Mouse (Mus musculus): ENCODE data around the gene Gm45213.
A peak's percentile ranks its signal among the peaks of the same experiment; 100 is the strongest.

Gm45213 gene

DNA sequence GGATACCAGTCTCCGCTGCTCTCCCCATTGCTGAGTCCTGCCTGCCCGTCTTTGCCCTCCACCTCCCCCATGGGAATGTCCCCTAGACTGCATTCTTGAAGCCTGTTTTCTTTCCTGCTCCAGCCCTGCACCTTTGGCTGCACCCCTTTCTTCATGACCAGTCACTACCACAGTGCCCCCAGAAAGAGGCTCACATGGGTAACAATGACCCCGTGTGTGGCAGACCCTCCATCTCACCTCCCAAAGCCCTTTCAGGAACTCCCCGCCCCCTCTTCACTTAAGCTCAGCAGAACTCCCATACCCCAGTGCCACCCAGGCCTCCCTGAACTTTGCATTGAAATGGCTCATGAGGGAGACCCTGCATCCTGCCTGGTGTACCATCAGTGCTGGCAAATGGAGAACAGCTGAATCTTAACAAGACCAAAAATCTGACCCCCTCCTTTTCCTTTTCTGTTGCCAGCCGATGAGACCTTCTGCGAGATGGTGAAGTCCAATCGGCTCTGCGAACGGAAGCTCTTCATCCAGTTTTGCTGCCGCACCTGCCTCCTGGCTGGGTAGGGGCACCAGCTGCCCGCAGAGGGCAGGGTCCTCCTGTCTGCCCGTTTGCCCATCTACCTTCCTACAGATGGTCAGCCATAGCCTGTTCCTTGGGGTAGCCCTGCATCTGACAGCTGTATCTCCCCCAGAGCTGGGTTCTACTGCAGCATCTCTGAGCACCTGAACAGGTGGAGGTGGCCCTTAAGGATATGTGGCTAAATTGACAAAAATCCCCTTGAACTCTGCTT, 5.2 kb downstream of the Gm45213 start:
- DNase-seq (ENCODE audit: low spot score in 2 of 2): no peak

DNA sequence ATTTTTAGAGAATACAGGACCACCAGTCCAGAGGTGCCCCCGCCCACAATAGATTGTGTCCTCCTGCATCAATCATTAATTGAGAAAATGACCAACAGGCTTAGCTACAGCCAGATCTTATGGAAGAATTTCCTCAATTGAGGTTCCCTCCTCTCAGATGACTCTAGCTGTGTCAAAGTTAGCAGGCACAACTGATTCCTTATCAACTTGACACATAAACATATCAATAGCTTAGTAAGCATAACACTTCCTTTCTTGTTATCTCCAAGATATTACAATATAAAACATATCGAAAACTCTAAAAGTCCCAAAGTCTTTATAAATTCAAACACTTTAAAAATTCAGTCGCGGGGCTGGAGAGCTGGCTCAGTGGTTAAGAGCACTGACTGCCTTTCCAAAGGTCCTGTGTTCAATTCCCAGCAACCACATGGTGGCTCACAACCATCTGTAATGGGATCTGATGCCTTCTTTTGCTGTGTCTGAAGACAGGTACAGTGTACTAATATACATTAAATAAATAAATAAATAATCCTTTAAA, 10.6 kb downstream of the Gm45213 start:
- DNase-seq (ENCODE audit: low spot score in 2 of 2): no peak

DNA sequence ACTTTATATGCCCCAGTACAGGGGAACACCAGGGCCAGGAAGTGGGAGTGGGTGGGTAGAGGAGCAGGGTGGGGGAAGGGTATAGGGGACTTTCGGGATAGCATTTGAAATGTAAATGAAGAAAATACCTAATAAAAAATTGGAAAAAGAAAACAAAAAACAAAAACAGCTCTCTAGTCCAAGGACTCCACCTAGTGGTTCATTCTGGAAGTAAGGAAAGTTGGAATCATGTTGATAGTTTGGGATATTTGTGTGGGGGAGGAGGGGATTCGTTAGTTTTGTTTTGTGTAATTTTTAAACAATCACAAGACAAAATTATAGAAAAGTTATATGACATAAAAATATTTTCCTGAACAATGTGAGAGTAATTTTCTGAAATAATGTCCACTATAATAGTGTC, 12.0 kb downstream of the Gm45213 start:
- DNase-seq (ENCODE audit: low spot score in 2 of 2): peak in 1 of 2 experiments; percentile 14

DNA sequence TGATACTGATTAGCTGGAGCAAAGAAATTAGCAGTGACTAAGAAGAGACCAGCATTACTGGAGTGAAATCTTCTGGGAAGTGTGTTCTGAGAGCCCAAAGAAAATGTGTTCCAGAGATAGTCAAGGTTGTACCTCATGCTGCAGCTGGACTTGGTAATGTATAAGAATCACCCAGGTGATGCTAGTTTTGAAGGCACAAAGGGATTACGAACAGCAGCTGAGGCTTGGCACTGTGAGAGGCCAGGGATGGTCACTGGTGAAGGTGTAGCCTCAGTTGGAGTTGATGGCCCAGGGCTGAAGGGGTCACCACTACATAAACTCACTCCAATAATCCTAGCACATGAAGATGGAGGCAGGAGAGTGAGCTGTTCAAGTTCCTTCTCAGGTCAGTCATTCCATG, 15.3 kb downstream of the Gm45213 start, which contains the start of gene Snrpa1:
Gene Snrpa1, plus strand, starts transcription at position 301 of the 400 bp plus-strand sequence.
- DNase-seq (ENCODE audit: low spot score in 2 of 2): no peak

DNA sequence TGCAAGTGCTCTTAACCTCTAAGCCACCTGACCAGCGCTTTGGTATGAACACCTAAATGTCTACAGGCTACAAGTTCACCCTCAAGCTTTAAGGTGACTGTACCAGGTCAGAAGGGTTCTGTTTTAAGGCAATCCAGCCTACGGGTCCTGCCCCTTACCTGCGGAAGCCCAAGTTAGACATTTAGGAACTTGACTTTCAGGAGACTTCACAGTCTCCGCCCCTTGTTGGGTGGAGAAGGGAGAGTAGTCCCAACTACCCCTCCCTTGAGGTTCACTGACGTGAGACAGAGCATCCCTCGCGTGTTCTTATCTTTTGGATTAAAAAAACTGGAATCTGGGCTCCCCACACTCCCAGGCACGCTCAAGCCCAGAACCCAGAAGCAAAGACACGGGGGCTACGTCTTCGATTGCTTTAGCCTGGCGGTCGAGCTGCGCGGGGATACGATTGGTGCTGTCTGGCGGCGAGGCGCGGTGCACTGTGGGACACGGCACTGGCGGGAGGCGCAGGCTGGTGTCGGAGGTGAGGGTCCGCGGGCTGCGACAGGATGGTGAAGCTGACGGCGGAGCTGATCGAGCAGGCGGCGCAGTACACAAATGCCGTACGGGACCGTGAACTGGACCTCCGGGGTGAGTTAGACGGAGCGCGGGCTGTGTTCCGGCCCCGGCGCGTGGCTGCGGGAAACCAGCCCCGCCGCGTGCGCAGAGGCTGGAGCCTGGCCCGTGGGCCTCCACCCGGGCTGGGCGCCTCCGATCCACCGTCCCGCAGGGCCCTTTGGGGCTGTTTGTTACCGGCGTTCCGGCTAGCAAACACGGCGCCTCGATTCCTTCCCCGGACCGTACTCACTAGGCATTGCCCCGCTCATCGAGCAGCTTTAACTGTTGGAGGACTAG, 16.9 kb downstream of the Gm45213 start:
- peak; percentile 78 to 84 for DNase-seq (ENCODE audit: low spot score in 2 of 2)

DNA sequence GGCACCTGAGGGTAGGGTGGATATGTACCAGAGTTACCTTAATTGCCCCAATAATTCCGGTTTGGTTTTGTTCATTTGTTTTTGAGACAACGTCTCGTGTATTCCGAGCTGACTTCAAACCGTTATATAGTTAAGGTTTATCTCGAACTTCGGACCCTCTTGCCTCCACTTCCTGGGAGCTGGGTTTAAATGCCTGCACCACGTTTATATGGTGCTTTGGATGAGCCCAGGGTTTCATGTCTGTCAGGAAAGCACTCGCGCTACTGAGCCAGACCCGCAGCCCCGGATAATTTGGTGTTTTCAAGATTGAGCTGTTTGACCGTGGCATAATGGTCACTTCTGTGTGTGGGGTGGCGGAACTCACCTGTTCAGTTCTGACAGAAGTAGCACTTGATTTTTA, 17.7 kb downstream of the Gm45213 start:
- no peak for DNase-seq (ENCODE audit: low spot score in 2 of 2)

DNA sequence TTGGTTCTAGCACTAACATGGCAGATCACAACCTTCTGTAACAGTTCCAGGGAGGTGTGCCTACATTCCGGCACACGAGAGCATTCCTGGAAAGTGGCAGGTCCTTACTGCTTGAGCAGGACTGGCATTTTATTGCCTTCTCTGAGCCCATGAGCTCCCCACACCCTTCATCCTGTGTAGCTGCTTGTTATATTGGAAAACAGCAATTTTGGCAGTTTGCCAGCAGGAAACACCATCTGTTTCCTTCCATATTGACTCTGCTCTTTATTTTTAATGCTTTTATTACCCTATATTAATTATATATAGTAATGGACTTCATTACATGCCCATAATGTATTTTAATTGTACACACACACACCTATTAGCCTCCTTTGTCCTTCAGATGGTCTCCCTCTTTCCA, 33.0 kb downstream of the Gm45213 start:
- no peak for DNase-seq (ENCODE audit: low spot score in 2 of 2)

DNA sequence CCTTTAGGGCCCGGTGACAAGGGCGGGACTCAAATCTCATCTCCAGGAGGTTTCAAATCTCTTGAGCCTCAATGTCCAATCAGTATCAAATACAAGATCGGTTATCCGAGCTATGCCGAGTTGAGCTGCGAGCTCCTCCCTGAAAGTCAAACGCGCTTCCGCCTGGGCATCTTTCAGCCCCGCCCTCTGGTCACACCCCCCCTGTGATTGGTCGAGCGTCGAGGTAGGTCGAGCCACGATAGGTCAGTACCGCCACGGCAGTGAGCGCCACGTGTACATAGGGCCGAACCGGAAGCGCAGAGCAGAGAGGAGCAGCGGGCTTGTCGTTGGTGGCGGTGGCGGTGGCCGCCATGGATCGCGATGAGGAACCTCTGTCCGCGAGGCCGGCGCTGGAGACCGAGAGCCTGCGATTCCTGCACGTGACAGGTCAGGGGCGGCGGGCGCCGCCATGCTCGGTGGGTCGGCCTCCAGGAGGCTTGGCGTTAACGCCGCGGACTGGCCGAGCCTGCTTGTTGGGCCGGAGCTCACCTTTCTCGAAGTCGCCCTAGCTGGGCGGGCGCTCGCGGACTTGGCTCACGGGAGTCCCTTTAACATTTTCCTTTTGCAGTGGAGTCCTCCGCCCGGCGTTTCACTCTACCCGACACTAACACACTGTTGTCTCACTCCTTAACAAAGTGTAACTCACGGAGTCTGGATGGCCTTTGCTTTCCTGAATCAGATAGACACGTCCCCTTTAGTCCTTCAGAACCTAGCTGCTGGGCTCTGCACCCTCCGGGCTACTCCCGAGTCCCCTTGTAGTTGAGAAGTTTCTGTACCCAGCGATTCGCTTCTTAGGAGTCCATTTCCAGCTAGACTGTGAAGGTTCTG, 36.2 kb downstream of the Gm45213 start, which contains the start of gene Selenos:
Gene Selenos, plus strand, starts transcription at position 286 of the 867 bp plus-strand sequence.
- peak; percentile 92 to 93 for DNase-seq (ENCODE audit: low spot score in 2 of 2)

DNA sequence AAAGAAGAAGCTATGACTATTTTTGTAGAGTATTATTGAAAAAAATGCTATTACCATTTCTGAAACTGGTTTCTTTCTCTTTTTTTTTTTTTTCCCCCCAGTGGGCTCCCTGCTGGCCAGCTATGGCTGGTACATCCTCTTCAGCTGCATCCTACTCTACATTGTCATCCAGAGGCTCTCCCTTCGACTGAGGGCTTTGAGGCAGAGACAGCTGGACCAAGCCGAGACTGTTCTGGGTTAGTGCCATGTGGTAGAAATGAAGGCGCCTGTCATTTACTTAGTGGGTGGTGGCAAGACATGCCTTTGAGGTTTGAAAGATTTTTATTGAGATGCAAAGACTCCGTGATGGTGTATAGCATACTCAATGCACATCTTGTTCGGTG, 36.8 kb downstream of the Gm45213 start:
- DNase-seq (ENCODE audit: low spot score in 2 of 2): no peak

DNA sequence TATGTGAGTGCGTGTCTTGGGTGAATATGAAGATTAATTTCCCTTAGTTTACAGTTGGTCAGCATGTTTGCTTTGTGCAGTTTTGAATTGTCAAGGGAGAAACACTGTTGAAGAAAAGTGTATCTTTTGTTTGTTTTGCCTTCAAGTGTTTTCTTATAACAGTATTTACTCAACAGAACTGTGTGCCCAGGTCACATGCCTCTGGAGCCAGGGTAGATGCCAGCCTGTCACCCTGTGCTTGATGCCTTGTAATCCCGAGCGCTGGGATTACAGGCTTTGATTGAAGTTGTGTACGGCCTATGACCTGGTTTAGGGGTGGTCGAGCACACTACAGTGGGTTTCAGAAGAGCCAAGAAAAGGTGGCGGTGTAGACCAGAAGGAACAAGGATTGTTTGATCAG, 40.4 kb downstream of the Gm45213 start:
- no peak for DNase-seq (ENCODE audit: low spot score in 2 of 2)

DNA sequence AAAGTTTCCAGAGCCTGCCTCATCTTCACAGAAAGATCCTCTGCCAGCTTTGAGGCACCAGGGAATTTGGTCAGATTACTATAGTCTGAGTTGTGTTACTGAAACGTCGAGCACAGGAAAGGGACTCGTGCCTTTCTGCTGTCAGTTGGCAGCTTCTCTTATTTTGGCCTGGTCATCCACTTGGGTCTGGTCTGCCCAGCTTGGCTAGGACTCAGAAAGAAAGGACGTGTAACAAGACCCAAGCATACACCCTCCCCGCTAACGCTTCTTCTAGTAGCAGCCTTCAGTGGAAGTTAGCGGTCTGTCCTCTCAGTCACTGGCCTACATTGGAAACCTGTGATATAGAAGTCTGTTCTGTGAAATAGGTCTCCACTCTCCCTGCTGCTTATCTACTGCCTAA, 41.1 kb downstream of the Gm45213 start:
- DNase-seq (ENCODE audit: low spot score in 2 of 2): no peak

DNA sequence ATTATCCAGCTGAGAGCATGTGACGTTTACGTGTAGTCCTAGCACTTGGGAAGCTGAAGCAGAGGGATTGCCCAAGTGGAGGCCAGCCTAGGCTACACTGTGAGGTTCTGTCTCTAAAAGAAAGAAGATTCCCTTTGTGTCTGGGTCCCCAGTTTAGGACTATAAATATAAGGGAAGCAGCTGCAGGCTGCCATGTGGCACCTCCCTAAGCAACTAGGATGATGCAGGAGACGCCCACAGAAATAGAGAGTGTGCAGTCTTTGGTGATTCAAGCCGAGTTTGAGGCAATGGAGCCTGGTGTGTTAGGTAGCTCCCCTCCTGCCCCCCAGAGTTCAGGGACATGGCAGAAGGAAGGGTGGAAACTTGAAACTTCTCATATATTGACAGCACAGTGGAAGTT, 44.2 kb downstream of the Gm45213 start:
- DNase-seq (ENCODE audit: low spot score in 2 of 2): no peak

DNA sequence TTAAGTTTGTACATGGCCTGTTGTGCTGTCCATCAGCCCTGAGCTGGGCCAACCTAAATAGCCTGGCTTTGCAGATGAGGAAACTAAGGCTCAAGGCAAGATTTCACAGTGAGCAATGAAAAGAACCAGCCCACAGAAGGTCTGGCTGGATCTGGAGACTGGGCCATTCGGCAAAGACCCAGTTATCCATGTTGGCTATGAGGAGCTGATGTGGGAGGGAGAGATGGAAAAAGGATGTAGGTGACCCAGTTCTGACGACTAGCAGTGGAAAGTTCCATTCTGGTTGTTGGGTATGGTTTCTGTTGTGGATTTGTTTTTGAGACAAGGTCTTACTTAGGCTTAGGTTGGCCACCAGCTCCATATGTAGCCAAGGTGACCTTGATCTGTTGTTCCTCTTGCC, 44.7 kb downstream of the Gm45213 start:
- no peak for DNase-seq (ENCODE audit: low spot score in 2 of 2)

DNA sequence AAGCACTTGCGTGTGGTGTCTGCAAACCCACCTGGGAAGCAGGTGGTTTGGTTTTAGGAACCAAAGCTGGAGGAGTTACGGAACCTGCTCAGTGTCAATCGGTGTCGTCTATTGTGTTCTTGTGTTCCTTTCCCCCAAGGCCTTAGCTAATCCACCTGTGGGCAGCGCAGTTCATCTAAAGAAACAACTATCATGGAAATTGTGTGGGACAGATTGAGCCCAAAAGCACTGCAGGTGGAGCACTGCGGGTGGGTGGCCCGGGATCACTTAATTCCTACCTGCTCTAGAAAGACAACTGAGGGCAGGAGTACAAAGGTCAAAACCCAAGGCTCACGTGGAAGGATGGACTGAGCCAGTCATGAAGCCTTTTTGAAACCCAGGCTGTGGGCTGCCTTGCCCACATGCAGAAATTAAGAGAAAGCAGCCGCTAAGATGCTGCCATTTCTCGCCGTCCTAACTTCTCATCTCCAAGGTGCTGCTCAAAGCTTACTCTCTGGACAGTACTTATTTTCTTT, 47.3 kb downstream of the Gm45213 start:
- DNase-seq (ENCODE audit: low spot score in 2 of 2): no peak

DNA sequence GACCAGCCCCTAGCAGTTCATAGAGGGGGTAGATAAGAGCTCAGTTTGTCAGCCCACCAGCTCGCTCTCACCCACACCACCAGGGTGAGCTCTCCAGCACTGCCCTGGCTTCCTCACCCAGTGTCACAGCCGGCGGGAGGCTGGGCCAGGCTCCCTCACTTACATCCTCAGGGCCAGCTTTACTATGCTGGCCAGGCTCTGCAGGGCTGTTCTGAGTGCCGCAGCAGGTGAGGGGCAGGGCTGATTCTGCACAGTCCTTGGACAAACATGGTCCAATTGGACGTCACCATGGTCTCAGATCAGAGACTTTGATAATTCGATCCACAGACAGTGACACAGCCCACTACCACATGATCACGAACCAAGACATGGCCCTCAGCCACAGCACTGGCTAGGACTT, 48.2 kb downstream of the Gm45213 start:
- no peak for DNase-seq (ENCODE audit: low spot score in 2 of 2)

DNA sequence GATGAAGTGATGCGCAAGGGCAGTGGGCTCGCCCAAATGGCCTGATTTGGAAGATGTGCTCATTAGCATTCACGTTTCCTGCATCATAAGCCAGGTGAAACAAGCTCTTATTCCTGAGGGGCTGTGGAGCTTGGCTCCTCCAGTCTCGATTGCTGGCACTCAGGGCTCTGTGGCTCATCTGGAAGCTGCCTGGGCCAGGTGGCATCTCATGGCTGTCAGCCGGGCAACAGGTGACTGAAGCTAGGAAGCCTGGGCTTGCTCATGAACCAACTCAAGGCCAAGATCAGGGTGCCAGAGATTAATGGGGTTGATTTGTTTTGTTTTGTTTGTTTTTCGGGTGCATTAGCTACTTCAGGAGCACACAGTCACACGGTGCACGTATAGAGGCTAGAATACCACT, 49.3 kb downstream of the Gm45213 start:
- DNase-seq (ENCODE audit: low spot score in 2 of 2): no peak

DNA sequence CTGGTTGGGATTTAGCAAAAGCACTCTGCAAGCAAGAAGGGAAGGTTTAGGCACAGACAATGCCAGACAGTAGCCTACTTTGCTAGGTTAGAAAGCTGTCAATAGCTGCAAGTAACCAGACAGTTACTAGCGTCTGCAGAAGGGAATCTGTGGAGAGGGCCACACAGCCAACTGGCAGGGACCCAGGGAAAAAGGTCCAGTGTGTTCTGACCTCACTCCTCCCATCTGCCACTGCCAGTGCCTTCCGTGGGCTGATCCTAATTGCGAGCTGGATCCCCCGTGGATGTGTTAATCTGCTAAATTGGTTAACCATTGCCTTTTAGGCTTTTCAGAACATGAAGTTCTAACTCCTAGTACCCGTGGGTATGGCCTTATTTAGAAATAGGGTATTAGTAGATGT, 50.7 kb downstream of the Gm45213 start:
- DNase-seq (ENCODE audit: low spot score in 2 of 2): no peak

DNA sequence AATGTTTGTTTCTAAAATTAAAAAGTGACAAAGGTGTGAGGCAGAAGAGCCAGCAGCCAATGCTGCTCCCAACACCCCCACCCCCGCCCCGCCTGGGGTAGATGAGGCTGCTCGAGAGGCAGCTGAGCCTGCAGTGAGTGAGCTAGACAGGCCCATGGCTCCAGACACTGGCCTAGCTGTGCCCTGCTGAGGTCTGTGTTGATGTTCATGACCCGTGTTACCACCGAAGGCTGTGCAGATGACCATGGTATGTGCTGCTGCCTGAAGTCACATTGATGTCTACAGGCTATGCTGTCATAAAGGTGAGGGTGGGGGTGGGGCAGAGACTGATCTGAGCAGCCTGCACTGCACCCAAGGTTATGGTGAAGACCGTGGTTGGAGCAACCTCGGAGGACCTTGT, 55.4 kb downstream of the Gm45213 start:
- no peak for DNase-seq (ENCODE audit: low spot score in 2 of 2)

DNA sequence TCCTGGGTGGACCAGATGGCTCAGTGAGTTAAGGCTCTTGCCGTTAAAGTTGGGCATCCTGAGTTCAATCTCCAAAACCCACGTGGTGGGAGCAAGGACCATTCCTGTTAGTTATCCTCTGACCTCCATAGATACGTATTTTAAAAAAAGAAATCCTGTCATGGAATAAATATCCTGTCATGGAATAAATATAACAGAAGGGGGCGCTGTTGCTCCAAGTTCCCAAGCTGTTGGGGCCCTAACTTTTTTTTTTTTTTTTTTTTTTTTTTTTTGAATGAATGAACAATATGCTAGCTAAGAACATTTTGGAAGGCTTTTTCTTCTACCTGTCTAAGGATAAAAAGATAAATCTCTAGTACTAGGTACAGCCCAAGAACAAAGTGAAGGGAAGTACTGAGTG, 58.5 kb downstream of the Gm45213 start:
- DNase-seq (ENCODE audit: low spot score in 2 of 2): peak in 1 of 2 experiments; percentile 56

DNA sequence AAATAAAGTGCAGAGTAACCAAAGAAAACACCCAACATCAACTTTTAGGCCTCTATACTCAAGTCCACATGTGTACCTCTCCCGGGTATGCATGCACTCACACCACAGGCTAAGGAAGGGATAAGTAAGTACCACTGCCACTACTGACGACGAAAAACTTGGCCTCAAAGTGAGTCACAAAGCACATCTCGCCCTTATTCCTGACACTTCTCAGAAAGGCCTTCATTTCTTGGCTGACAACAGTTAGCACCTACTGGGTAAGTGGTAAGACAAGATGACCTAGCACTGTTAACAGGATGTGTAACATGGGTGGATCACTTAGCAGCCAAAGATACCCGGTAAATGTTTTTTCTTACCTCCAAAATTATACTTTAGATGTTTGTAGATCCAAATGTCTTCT, 61.1 kb downstream of the Gm45213 start:
- DNase-seq (ENCODE audit: low spot score in 2 of 2): no peak

DNA sequence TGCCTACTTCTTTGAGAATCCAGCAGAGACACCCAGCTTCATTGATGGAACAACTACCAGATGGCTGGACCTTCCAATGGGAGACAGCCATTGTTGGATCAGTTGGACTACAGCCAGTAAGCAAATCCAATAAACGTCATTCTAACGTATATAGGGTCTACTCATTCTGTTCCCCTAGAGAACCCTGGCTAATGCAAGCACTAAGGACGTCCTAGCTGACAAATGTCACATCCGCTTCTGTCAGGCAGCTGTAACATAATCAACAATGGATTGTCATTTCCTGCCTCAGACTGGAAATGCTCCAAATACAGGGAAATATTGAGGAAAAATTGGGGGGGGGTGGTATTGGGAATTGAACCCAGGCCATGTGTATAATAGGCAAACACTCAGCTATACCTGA, 62.4 kb downstream of the Gm45213 start:
- DNase-seq (ENCODE audit: low spot score in 2 of 2): no peak

Data from thymus, postnatal 10 days (tissue).